Mouse (Mus musculus) spleen, adult 2 months (tissue): Measurements from ENCODE around the gene Tex38. TPM values are rescaled to one million over a fixed set of nuclear protein-coding genes. Genes with fewer than 3 reads are reported as not detected.
A peak's percentile ranks its signal among the peaks of the same experiment; 100 is the strongest.

Experiments used
- DNase-seq, 2 experiments: peaks; one replicate each; pipeline versions ENCODE4 v3.0.0 to v3.0.0-alpha.2; 2012 to 2021; ENCODE audit warnings: low spot score in 2 of 2, low read depth in 1 of 2
- H3K27ac ChIP-seq: fragments of 200-500 bp; 2 replicates; pipeline ENCODE4 v1.5.1; 2012; ENCODE audit warnings: low read length, inconsistent platforms; ENCODE audit not compliant: insufficient read depth
- H3K27me3 ChIP-seq: fragments of 200-500 bp; 2 replicates; pipeline ENCODE4 v1.6.1; 2012; ENCODE audit warnings: mild to moderate bottlenecking, moderate library complexity, low read length, inconsistent platforms; ENCODE audit not compliant: control insufficient read depth, insufficient read depth
- H3K36me3 ChIP-seq: fragments of 200-500 bp; 2 replicates; pipeline ENCODE4 v1.6.1; 2012; ENCODE audit warnings: mild to moderate bottlenecking, low read length, inconsistent platforms; ENCODE audit not compliant: control insufficient read depth, insufficient read depth
- H3K4me1 ChIP-seq: fragments of 200-500 bp; 2 replicates; pipeline ENCODE4 v1.6.1; 2011; ENCODE audit warnings: inconsistent platforms; ENCODE audit not compliant: control insufficient read depth, insufficient read depth, insufficient read length
- H3K4me3 ChIP-seq: fragments of 200-500 bp; 2 replicates; pipeline ENCODE4 v1.5.1; 2011; ENCODE audit warnings: mild to moderate bottlenecking, inconsistent platforms; ENCODE audit not compliant: insufficient read depth, insufficient read length; ENCODE audit errors: extremely low read depth
- CTCF ChIP-seq: fragments of 200-500 bp; IDR thresholded peaks from 2 replicates; pipeline ENCODE4 v1.5.1; 2011; ENCODE audit warnings: mild to moderate bottlenecking, inconsistent platforms; ENCODE audit not compliant: insufficient read depth, insufficient read length, insufficient replicate concordance; ENCODE audit errors: extremely low read depth
- POLR2A ChIP-seq: fragments of 200-500 bp; IDR thresholded peaks from 2 replicates; pipeline ENCODE4 v1.6.1; 2011; ENCODE audit warnings: low read depth, low read length, inconsistent platforms
- WGBS: fragments of 180-500 bp; shearing (Covaris S2); methylation state at CpG from one replicate; pipeline ENCODE4 v1.1.7; 2018; 5-methylcytosine and 5-hydroxymethylcytosine counted together
- polyA plus RNA-seq: library from polyadenylated mRNA; depleted of rRNA; stranded (reverse); fragments of >200 nt; gene quantifications from 2 replicates; pipeline ENCODE4 v1.2.3, GENCODE M21; 2012

Gene Tex38
- polyA plus RNA-seq, 1 experiment = 0.14 TPM

- Histone ChIP-seq H3K4me1 (no peaks in the 10 kb centered on the region), H3K27me3 (no peaks in the 10 kb centered on the region), H3K27ac (no peak overlapping the region), H3K4me3 (no peak overlapping the region), H3K36me3 (peaks cover 30% of the 10 kb centered on the region)
- DNase-seq = no peak
- no peak for TF ChIP-seq POLR2A
- TF ChIP-seq CTCF = no peak
- 95% methylated on average over 3 of the region's 3 CpGs for WGBS
These were observed 26.7 kb downstream of the Tex38 start for GRCm38 (mm10) chr4:115754101-115754500.

- H3K27me3 ChIP-seq = no peaks in the 10 kb centered on the region
- 85% methylated on average over 1 of the region's 1 CpGs for WGBS
- peaks cover 29% of the 10 kb centered on the region for H3K36me3 ChIP-seq
- H3K4me1 ChIP-seq = no peaks in the 10 kb centered on the region
- no peak for DNase-seq
- no peak overlapping the region for H3K4me3 ChIP-seq
- H3K27ac ChIP-seq = no peak overlapping the region
- TF ChIP-seq POLR2A (no peak), CTCF (no peak)
These were observed 31.5 kb downstream of the Tex38 start for GRCm38 (mm10) chr4:115749336-115749735.

- TF ChIP-seq CTCF = no peak
- TF ChIP-seq POLR2A = no peak
- Histone ChIP-seq H3K4me1 (no peaks in the 10 kb centered on the region), H3K4me3 (no peak overlapping the region), H3K27ac (no peak overlapping the region), H3K36me3 (peaks cover 27% of the 10 kb centered on the region), H3K27me3 (no peaks in the 10 kb centered on the region)
- no peak for DNase-seq
- 95% methylated on average over 1 of the region's 1 CpGs for WGBS
These were observed 32.6 kb downstream of the Tex38 start for GRCm38 (mm10) chr4:115748181-115748580.

GRCm38 (mm10) chr4:115743096-115743495, 37.7 kb downstream of the Tex38 start:
- TF ChIP-seq CTCF (no peak), POLR2A (no peak)
- Histone ChIP-seq H3K27ac (no peak overlapping the region), H3K27me3 (no peaks in the 10 kb centered on the region), H3K36me3 (peaks cover 18% of the 10 kb centered on the region), H3K4me1 (peaks cover 8% of the 10 kb centered on the region; the same call in 1 of the 2 replicates), H3K4me3 (no peak overlapping the region)
- DNase-seq = no peak
- WGBS = 92% methylated on average over 4 of the region's 4 CpGs

GRCm38 (mm10) chr4:115742658-115743057, 38.2 kb downstream of the Tex38 start:
- no peaks in the 10 kb centered on the region for H3K27me3 ChIP-seq
- DNase-seq = no peak
- TF ChIP-seq POLR2A = no peak
- no peak for TF ChIP-seq CTCF
- H3K4me3 ChIP-seq = no peak overlapping the region
- H3K36me3 ChIP-seq = peaks cover 16% of the 10 kb centered on the region
- peaks cover 8% of the 10 kb centered on the region; the same call in 1 of the 2 replicates for H3K4me1 ChIP-seq
- no peak overlapping the region for H3K27ac ChIP-seq

GRCm38 (mm10) chr4:115738481-115738985, 42.3 kb downstream of the Tex38 start:
- WGBS = 18% methylated on average over 13 of the region's 13 CpGs
- TF ChIP-seq CTCF = no peak
- no peak for TF ChIP-seq POLR2A
- no peaks in the 10 kb centered on the region for H3K27me3 ChIP-seq
- DNase-seq = no peak
- peak overlapping the region; percentile 38; the same call in 1 of the 2 replicates for H3K4me3 ChIP-seq
- H3K27ac ChIP-seq = no peak overlapping the region
- H3K4me1 ChIP-seq = peaks cover 8% of the 10 kb centered on the region; the same call in 1 of the 2 replicates
- H3K36me3 ChIP-seq = peaks cover 9% of the 10 kb centered on the region

GRCm38 (mm10) chr4:115737551-115738041, 43.2 kb downstream of the Tex38 start, which contains the start of gene Efcab14:
Efcab14 (plus strand) TSS chr4:115737744.
- peak; percentile 92 to 97 for DNase-seq
- TF ChIP-seq CTCF (peak; percentile 31; the same call in 1 of the 2 replicates), POLR2A (peak; percentile 46)
- H3K4me1 ChIP-seq = peaks cover 10% of the 10 kb centered on the region; the same call in 1 of the 2 replicates
- H3K27ac ChIP-seq = peak within 1 kb of the TSS; percentile 81
- H3K4me3 ChIP-seq = peak within 1 kb of the TSS; percentile 82
- no peaks in the 10 kb centered on the region for H3K27me3 ChIP-seq
- WGBS = under 1% methylated on average over 45 of the region's 45 CpGs
- H3K36me3 ChIP-seq = peaks cover 7% of the 10 kb centered on the region
